Mouse (Mus musculus) brain, adult 2 months (tissue): ENCODE measurements around the gene Mms19.
A peak's percentile ranks its signal among the peaks of the same experiment; 100 is the strongest.

Source experiments
- DNase-seq: peaks from one replicate; pipeline ENCODE4 v3.0.0; 2011; ENCODE audit warnings: low read depth, low spot score

Gene Mms19

GRCm38 (mm10) chr19:41998770-41999548, 18.0 kb upstream of the Mms19 start:
- DNase-seq: no peak

- DNase-seq: no peak
These were observed 16.1 kb upstream of the Mms19 start for GRCm38 (mm10) chr19:41997090-41997489.

GRCm38 (mm10) chr19:41995483-41995882, 14.5 kb upstream of the Mms19 start:
- no peak for DNase-seq

- no peak for DNase-seq
These were observed 13.1 kb upstream of the Mms19 start for GRCm38 (mm10) chr19:41994023-41994422.

- peak; percentile 86 for DNase-seq
These were observed 12.5 kb upstream of the Mms19 start for GRCm38 (mm10) chr19:41993484-41993883.

GRCm38 (mm10) chr19:41992971-41993370, 12.0 kb upstream of the Mms19 start:
- no peak for DNase-seq

- peak; percentile 66 for DNase-seq
These were observed 11.0 kb upstream of the Mms19 start for GRCm38 (mm10) chr19:41991926-41992477.

- DNase-seq: no peak
These were observed 8.9 kb upstream of the Mms19 start for GRCm38 (mm10) chr19:41989810-41990209.

GRCm38 (mm10) chr19:41987206-41987605, 6.2 kb upstream of the Mms19 start:
- no peak for DNase-seq

- no peak for DNase-seq
These were observed 5.0 kb upstream of the Mms19 start for GRCm38 (mm10) chr19:41985994-41986393.

- DNase-seq: no peak
These were observed 1.8 kb upstream of the Mms19 start for GRCm38 (mm10) chr19:41982791-41983150.

- peak; percentile 60 for DNase-seq
These were observed 1.2 kb upstream of the Mms19 start for GRCm38 (mm10) chr19:41981931-41982790.

- no peak for DNase-seq
These were observed 604 bp upstream of the Mms19 start, which contains the start of gene Ubtd1 for GRCm38 (mm10) chr19:41981595-41981927. Ubtd1 (plus strand) TSS chr19:41981763.

- DNase-seq: no peak
These were observed 537 bp downstream of the Mms19 start for GRCm38 (mm10) chr19:41980422-41980818.

- peak; percentile 79 for DNase-seq
These were observed 6.8 kb downstream of the Mms19 start for GRCm38 (mm10) chr19:41973891-41974794.

GRCm38 (mm10) chr19:41969618-41970017, 11.3 kb downstream of the Mms19 start:
- DNase-seq: no peak

GRCm38 (mm10) chr19:41953574-41953973, 27.4 kb downstream of the Mms19 start:
- DNase-seq: peak; percentile 64

GRCm38 (mm10) chr19:41952287-41952686, 28.7 kb downstream of the Mms19 start:
- DNase-seq: peak; percentile 51

- DNase-seq: no peak
These were observed 37.1 kb downstream of the Mms19 start for GRCm38 (mm10) chr19:41943841-41944240.

GRCm38 (mm10) chr19:41938539-41938938, 42.4 kb downstream of the Mms19 start:
- DNase-seq: no peak

GRCm38 (mm10) chr19:41935921-41936320, 45.0 kb downstream of the Mms19 start:
- DNase-seq: no peak
